Mouse (Mus musculus): ENCODE data around the gene Sema4b.
A peak's percentile ranks its signal among the peaks of the same experiment; 100 is the strongest.

Sema4b gene

DNA sequence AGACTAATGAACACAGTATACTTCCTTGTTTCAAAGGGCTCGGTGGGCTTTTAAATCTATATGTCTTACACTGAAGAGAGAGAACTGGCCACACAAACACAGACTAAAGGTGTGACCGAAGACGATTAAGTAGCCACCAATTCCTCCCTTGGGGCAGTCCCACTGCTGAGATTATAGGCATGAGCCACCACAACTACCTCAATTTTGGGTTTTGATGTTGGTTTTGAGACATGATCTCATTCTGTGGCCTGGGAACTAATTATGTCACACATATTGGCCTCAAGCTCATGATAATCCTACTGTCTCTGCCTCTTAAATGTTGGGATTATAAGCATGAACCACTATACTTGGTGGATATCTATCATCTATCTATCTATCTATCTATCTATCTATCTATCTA, 9.2 kb upstream of the Sema4b start:
- no peak for DNase-seq (ENCODE audit: low spot score in 2 of 2)

DNA sequence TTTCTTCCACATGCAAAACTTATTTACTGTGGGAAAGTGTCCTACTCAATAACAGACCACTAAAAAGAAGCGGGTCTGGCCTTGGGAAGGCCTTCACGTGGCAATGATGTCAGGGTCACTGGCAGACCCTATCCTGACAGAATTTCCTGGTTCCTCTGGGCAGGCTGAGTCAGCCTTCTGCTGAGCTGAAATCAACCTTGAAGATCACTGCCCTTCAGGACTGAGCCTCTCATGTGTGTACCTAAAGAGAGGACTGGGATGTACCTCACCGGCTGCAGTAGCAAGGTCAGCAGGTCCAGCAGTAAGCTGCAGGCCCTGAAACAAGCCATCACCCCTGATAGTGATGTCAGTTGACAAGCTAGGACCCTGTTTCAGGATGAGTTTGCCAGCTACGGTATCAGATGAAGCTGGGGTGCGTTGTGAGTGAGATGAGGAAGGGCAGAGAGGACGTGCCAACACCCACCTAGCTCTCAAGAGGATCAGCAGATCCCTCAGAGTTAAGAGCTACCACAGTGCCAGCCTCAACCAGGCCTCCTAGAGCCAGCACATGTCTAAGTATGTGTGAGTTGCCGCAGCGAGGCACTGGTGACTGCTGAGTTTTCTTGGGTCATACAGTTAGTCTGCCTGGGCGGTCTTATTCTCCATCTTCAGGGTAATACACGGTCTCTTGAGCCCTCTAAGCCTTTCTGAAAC, 8.5 kb upstream of the Sema4b start:
- no peak for DNase-seq (ENCODE audit: low spot score in 2 of 2)

DNA sequence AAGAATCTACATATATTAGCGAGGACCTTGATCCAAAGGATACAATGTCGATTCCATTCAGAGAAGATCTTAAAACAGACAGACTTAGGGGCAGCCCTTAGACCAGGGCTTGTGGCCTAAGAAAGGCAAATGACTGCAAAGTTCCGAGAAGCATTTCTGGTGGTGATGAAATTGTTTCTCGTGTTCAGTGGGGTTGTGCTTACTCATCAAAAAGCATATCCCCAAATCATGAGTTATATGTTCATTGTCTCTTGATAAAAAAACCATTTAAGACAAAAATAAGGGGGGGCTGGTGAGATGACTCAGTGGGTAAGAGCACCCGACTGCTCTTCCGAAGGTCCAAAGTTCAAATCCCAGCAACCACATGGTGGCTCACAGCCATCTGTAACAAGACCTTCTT, 7.3 kb upstream of the Sema4b start:
- no peak for DNase-seq (ENCODE audit: low spot score in 2 of 2)

DNA sequence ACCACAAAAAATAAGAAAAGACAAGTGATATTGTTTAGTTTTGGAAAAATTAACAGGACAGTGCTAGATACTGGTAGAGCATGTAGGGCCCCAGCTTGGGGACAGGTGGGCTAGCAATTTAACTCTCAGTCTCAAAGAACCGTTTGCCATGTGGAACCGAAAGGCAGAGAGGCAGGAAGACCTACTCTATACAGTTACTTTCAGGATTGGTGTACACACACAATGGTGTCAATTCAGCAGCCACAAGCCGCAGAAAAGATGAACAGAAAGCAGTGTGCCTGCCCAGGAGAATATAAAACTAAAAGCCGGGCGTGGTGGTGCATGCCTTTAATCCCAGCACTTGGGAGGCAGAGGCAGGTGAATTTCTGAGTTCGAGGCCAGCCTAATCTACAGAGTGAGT, 6.9 kb upstream of the Sema4b start:
- DNase-seq (ENCODE audit: low spot score in 2 of 2): no peak

DNA sequence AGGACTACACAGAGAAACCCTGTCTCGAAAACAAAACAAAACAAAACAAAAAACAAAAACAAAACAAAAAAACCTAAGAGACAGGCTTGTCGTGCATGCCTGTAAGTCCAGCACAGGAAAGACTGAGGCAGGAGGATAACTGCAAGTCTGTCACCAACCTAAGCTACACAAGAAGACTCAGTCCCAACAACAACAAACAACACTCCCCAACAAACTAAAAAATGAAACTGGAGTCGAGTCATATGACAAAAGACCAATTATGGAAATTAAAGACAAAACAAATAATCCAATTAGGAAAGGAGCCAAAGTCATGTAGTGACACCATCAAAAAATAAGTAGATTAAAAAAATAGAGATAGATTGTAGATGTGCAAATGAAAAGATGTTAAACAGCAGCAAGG, 6.4 kb upstream of the Sema4b start:
- DNase-seq (ENCODE audit: low spot score in 2 of 2): no peak

DNA sequence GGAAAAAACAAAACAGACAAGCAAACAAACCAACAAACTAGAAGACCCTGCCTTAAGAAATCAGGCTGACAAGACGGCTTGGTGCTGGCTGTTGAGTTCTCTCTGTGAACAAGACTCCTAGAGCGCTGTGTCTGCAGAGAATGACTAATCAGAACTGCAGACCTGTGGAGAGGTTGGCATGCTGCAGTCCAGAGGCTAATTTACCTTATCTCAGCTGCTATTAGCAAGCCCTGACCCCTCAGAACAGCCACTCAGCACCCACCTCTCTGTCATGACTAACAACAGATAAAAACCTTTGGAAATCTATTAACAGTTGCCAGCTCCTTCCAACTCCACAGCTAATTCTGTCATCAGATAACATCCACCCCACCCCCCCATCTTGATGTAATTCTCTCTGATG, 5.6 kb upstream of the Sema4b start:
- DNase-seq (ENCODE audit: low spot score in 2 of 2): no peak

DNA sequence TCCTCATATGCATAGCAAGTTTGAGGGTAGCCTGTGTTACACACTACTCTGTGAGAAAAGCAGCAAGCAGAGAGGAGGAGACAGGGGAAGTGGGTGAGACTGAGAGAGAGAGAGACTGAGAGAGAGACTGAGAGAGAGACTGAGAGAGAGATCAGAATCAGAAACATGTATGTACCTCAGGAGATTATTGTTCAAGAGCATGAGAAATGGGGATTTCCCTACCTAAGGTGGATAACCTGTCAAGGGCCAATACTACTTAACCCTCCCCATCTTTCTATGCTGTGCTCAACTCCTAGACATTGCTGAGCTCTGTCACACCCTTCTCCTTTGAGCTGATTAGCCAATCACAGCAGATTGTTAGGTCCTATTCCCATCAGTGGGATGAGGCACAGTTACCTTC, 4.5 kb upstream of the Sema4b start:
- no peak for DNase-seq (ENCODE audit: low spot score in 2 of 2)

DNA sequence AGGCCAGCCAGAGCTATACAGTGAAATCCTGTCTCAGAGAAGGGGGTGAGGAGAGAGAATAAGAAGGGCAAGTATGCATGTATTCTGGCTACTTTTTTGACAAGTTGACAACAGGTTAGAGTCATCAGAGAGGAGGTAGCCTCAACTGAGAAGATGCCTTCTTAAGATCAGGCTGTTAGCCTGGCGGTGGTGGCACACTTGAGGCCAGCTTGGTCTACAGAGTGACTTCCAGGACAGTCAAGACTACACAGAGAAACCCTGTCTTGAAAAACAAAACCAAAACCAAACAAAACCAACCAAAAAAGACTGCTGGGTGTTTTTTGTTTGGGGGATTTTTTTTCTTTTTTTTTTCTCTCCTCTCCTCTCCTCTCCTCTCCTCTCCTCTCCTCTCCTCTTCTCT, 3.2 kb upstream of the Sema4b start:
- DNase-seq (ENCODE audit: low spot score in 2 of 2): no peak

DNA sequence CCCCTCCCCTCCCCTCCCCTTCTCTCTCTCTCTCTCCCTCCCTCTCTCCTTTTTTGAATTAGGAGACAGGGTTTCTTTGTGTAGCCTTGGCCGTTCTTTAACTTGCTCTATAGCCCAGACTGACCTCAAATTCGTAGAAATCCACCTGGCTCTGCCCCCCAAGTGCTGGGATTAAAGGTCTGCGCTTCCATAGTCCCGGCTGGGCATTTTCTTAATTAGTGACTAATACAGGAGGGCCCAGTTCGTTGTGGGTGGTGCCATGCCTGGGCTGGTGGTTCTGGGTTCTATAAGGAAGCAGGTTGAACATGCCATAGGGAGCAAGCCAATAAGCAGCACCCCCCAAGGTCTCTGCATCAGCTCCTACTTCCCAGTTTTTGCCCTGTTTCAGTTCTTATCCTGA, 2.7 kb upstream of the Sema4b start:
- no peak for DNase-seq (ENCODE audit: low spot score in 2 of 2)

DNA sequence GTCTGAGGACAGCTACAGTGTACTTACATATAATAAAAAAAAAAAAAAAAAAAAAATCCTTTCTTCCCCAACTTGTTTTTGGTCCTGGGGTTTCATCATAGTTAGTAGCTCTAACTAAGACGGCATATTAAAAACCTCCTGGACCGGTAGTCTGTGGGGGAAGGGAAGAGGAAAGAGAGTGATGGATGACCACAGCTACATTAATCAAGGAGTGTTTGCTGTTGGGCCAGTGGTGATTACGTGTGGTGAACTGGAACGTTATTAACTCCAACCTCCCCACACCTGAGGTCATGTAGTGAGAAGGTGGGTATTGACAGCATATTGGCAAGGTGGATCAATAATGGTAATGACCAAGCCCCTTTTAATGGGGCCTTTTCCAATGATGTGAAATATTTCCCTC, 2.1 kb upstream of the Sema4b start:
- DNase-seq (ENCODE audit: low spot score in 2 of 2): no peak

DNA sequence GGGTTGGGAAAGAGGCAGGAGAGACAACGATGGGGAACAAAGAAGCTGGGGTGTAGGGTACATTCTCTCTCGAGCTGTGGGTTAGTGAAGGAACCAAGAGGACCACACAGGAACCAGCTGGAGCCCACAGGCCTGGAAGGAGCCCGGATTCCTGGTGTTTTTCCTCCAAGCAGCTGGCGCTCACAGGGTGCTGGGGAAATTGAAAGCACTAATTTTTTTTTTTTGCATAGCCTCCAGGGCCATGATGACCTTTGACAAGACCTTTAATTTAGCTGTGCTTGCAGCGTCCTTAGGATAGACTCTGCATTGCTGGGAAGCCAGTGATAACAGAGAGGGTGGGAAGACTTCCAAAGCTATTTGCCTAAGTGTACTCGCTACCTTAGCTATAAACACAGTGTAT, 1.7 kb upstream of the Sema4b start:
- DNase-seq (ENCODE audit: low spot score in 2 of 2): no peak

DNA sequence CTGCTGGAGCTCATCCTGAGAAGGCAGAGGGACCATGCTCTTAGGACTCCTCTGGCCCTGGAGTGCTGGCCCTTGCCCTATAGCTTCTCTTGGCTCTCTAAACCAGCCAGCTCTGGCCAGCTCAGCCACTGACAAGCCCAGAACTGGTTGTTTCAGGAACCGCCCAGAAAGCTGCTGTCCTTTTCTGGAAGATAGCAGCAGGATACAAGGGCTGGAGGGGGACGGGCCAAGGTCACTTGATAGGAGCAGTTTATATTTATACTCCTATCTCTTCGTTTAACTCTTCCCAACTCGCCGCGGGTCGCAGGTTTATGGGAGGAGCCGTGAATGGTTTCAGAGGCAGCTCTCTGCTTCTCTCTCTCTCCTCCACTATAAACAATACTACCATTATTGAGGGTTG, 620 bp upstream of the Sema4b start:
- no peak for DNase-seq (ENCODE audit: low spot score in 2 of 2)

DNA sequence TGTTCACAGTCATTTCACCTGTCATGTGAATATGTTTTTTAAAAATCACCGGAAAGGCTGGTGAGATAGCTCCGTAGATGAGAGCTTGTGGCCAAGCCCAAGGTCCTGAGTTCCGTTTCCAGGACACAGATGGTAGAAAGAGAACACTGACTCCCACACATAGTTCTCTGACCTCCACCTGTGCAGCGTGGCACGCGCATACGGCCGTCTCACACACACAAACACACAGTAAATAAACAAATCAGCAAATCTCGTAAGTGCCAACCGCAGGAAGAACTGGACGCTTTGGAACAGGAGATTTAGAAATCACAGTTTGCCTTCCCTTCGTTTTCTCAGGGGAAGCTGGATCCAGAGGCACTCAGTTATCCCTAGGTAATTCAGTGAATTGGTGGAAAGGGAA, 860 bp downstream of the Sema4b start:
- no peak for DNase-seq (ENCODE audit: low spot score in 2 of 2)

DNA sequence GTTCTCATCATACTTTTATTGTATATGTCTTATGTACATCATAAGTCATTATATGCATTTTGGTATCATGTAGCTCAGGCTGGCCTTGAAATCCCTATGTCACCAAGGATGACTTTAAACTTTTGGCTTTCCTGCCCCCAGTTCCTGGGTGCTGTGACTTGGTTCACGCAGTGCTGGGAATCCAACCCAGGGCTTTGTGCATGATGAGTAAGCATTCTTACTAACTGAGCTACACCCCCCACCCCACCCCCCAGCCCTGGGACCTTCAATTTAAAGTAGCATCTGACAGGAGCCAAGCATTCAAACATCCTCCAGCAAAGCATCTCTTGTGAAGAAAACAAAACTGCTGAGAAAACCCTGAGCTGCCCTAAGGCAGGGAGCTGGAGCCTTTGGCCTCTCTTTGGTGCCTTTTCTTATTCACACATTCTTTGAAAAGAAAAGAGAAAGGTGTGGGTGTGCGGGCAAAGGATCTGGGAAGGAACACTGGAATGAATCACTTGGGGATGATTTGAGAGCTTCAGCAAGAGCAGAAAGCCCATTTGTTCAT, 2.0 kb downstream of the Sema4b start:
- DNase-seq (ENCODE audit: low spot score in 2 of 2): no peak

DNA sequence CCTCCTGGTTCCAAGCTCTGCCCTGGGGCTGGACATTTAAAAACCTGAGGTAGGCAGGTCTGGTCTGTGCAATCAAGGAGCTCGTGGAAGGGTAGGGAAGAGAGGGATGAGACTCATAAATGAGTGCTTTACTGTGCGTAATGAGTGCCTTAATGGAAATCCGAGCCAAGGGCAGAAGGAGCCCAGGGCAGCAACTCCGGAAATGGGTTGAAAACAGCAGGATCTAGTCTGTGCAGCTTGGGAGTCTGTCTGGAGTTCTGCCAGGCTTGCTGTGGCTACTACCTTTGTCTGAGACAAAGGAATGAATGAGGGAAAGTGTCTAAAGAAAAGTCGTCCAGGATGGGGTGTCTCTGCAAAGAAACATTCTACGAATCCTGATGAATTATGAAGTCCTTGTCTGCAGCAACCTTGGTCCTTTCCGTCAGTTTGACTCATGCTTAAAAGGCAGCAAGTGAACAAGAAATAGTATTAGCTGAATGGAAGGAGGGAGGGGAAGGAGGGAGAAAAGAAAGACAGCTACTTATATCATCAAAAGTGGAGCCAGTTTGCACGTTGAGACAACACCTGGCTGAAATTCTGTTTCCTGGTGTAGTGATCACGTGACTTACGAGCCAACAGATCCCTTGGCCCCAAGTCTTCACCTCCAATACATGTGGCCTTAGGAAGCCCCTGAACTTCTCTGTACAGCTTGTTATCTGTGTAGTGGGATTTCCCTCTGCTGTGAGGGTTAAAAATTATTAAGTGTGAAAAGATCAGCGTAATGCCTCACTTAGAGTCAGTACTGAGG, 2.7 kb downstream of the Sema4b start:
- DNase-seq (ENCODE audit: low spot score in 2 of 2): peak in 1 of 2 experiments; percentile 20

DNA sequence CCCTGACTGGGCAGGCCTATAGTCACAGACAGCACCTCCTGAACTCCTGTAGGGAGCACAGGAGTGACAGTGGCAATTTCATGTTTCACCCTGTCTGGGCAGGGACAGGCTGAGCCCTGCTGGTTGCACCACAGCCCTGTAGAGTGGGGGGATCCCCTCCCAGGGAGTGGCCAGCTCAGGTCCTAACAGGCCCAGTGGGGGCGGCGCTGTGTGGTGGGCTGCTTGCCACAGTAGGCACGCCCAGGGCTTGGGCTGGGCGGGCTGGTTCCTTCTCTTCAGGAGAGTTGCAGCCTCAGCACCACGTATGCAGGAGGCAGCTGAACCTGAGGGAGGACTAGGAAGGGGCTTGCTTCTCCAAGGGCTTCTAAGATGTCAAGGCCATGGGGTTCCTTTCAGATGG, 4.8 kb downstream of the Sema4b start:
- DNase-seq (ENCODE audit: low spot score in 2 of 2): peak in 1 of 2 experiments; percentile 35

DNA sequence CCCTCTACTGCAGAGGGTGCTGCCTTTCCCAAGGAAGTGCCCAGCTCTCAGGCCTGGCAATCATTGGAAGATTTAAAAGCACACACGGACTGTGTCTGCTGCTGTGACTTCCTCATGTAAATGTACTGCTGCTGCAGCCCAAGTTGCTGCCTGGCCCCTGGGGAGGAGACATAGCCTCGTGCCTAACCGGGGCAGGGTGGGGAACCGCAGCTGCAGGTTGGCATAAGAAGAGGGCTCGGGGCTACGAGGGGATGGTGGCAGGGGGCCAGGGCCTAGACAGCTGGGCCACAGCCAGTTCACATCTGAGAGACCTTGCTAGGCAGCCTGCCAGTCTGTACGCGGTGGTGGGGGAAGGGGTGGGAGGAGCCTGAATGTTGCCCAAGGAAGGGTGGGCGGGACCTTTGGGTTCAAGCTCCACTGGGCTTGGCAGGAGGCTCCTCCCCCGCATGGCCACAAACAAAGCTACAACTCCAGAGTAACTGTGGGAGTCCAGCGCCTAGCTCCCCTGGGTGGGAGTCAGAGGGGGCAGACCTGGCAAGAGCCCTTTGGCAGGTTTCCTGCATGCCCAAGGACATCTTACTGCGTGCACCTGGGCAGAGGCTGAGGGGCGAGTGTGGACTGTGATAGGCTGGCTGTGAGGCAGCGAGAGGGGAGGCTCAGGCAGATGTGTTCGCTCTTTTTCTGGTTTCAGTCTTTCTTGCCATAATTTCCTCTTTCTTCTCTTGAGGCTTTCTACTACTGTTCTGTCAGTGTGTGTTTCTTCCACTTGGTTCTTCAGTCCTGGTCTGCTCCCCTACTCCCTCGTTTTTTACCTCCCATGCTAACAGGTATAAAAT, 5.8 kb downstream of the Sema4b start:
- DNase-seq (ENCODE audit: low spot score in 2 of 2): peak; percentile 90

DNA sequence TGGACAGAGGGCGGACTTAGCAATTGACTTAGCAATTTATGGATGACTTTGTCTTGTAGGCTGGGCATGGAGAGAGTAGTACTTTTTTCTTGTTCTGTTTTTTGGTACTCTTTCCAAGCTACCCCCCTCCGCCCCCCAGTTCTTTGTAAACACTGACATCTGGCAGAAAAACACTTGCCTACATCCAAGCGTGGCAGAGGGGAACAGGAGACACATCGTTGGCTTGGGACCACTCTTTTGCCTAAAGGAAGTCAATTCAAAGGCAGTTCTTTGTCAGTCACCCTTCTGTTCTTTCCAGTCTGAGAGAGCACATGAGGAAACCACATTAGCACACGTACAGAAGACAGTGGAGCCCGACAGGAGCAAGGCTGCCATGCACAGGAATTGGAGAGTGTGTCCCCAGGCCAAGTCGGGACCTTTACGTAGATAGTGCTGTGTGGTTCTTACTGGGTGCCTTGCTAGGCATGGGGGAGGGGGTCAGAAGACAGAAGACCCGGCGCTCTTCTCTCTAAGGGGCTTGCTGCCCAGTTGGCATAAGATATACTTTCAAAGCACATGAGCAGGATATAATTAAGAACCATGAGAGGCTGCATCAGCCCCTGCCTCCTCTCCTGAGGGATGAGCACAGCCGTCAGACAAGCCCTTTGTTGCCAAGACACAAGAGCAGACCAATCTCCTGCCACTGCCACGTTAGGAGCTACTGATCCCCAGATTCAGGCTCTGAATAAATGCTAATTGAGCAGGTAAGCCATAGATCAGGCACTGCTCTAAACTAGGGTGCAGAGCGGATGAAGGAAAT, 7.5 kb downstream of the Sema4b start:
- DNase-seq (ENCODE audit: low spot score in 2 of 2): peak in 1 of 2 experiments; percentile 35

DNA sequence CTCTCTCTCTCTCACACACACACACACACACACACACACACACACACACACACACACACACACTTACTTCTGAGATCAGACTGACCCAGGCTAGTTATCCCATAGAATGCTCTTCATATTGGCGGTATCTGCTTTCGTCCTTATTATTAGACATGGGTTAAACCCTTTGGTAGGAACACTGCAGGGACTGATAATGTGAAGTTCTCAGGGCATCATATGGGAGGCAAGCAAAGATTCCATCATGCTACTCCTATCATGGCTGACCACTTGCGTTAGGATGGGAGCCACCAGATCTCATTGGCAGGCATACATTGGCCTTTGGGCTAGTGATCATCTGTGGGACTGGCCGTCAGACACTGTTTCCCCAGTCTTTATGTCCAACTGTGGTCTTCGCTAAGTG, 8.5 kb downstream of the Sema4b start:
- peak in 1 of 2 experiments; percentile 19 for DNase-seq (ENCODE audit: low spot score in 2 of 2)

DNA sequence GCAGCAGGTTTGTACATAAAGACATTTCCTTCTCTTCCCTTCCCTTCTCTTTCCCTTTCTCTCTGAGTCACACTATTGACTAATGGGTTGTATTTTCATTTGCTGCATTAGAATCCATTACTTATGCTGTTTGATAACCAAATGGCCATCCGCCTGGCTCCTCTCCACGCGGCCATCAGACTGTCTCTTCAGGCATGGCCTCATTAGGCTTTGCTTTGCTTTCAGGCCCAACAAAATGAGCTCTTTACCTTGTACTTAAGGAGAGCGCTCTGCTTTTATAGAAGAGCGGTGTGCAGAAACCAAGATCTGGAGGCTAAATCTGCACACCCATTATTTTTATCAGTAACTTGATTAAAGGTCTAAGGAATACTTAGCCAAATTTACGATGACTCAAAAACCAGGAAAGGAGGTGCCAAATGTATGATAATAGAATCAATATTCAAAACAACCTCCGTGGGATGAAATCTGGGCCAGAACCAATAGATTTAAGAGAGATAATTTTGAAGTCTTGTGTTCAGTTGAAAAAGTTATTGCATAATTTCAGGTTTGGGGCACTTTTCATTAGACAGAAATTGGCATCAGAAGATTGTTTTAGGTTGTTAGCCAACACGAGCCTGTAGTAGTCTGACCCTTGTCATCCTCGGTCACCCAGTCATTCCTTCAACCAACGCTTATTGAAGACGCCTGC, 9.1 kb downstream of the Sema4b start:
- DNase-seq (ENCODE audit: low spot score in 2 of 2): peak in 1 of 2 experiments; percentile 27

DNA sequence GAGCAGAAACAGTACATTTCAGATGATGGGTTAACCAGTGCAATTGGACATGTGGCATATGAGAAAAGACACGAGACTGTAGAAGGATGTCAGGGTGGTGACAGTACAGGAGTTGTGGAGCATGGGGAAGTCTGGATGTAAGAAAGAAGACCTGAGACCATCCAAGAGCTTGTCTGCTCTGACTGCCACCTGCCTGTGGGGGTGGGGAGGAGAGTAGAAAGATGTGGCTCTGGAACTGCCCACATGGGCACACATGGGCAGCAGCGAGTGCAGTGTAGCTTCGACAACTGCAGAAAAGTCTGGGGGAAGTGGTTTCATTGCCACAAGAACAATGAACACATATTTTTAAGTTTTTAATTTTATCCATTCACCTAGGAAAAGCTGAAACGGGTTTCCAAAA, 10.7 kb downstream of the Sema4b start:
- no peak for DNase-seq (ENCODE audit: low spot score in 2 of 2)

Measured in right cerebral cortex, postnatal 10 days (tissue).